Mouse (Mus musculus) thymus, postnatal 36 days (tissue): ENCODE measurements around the gene Ccdc24.

Experiments used
- DNase-seq, 2 experiments: peaks; one replicate each; pipeline ENCODE4 v3.0.0; 2022; ENCODE audit warnings: mixed read lengths in 2 of 2

The Ccdc24 gene

GRCm38 (mm10) chr4:117872471-117872886 is at the start of gene Ccdc24:
Gene Ccdc24 (minus strand): TSS chr4:117872557.
- no peak for DNase-seq

GRCm38 (mm10) chr4:117921358-117921757 is 49.0 kb upstream of the Ccdc24 start:
- DNase-seq, result no peak

- DNase-seq, result no peak
Measured at GRCm38 (mm10) chr4:117918762-117919161, 46.4 kb upstream of the Ccdc24 start.

GRCm38 (mm10) chr4:117918261-117918660 is 45.9 kb upstream of the Ccdc24 start:
- DNase-seq, result no peak

GRCm38 (mm10) chr4:117917847-117918246 is 45.5 kb upstream of the Ccdc24 start:
- DNase-seq, result no peak

- DNase-seq, result no peak
Measured at GRCm38 (mm10) chr4:117917402-117917801, 45.0 kb upstream of the Ccdc24 start.

GRCm38 (mm10) chr4:117916386-117916785 is 44.0 kb upstream of the Ccdc24 start:
- no peak for DNase-seq

GRCm38 (mm10) chr4:117915489-117916105 is 43.2 kb upstream of the Ccdc24 start:
- peak; percentile 16 to 20 for DNase-seq

- DNase-seq, result peak; percentile 92 to 94
Measured at GRCm38 (mm10) chr4:117914591-117915442, 42.5 kb upstream of the Ccdc24 start, which contains the start of gene Ipo13. Gene Ipo13 (minus strand): TSS chr4:117914999.

GRCm38 (mm10) chr4:117914031-117914430 is 41.7 kb upstream of the Ccdc24 start:
- DNase-seq, result no peak

- DNase-seq, result no peak
Measured at GRCm38 (mm10) chr4:117913421-117913820, 41.1 kb upstream of the Ccdc24 start.

GRCm38 (mm10) chr4:117912685-117913273 is 40.4 kb upstream of the Ccdc24 start:
- no peak for DNase-seq

- DNase-seq, result no peak
Measured at GRCm38 (mm10) chr4:117912131-117912561, 39.8 kb upstream of the Ccdc24 start.

- no peak for DNase-seq
Measured at GRCm38 (mm10) chr4:117908834-117909453, 36.6 kb upstream of the Ccdc24 start.

GRCm38 (mm10) chr4:117906196-117906595 is 33.8 kb upstream of the Ccdc24 start:
- DNase-seq, result no peak

- DNase-seq, result no peak
Measured at GRCm38 (mm10) chr4:117904761-117905160, 32.4 kb upstream of the Ccdc24 start.

- no peak for DNase-seq
Measured at GRCm38 (mm10) chr4:117904094-117904493, 31.7 kb upstream of the Ccdc24 start.

- no peak for DNase-seq
Measured at GRCm38 (mm10) chr4:117898111-117898510, 25.8 kb upstream of the Ccdc24 start.

- no peak for DNase-seq
Measured at GRCm38 (mm10) chr4:117896031-117896430, 23.7 kb upstream of the Ccdc24 start.

GRCm38 (mm10) chr4:117895339-117895738 is 23.0 kb upstream of the Ccdc24 start:
- no peak for DNase-seq

GRCm38 (mm10) chr4:117894601-117895000 is 22.2 kb upstream of the Ccdc24 start:
- no peak for DNase-seq

- DNase-seq, result peak; percentile 61 to 63
Measured at GRCm38 (mm10) chr4:117893376-117893775, 21.0 kb upstream of the Ccdc24 start.

GRCm38 (mm10) chr4:117891738-117892161 is 19.4 kb upstream of the Ccdc24 start, which contains the start of gene Dph2:
Gene Dph2 (minus strand): TSS chr4:117892032.
- DNase-seq, result peak; percentile 71 to 82
